Mouse (Mus musculus): Measurements from ENCODE around the gene Abcc8. TPM values are rescaled to one million over a fixed set of nuclear protein-coding genes. Genes with fewer than 3 reads are reported as not detected.

The Abcc8 gene
- polyA plus RNA-seq, 1 experiment, result 0.34 TPM

DNA sequence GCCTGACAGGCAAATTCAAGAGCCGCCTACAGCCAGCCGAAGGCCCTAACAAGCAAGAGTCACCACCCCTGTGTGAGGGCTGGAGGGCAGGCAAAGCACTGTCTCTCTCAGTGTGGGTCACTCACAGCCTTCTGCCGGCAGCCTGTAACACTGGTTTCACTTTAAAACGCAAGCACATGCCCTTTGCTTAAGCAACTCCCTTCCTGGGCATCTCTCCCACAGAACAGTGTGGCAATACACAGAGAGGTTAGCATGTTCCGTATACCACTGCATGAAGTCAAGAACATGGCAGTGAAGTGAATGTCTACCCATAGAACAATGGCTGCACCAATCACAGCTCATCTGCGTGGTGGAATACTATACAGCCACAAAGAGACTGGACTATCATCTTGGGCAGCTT is 11.4 kb downstream of the Abcc8 start:
- Histone ChIP-seq H3K36me3 (ENCODE audit: control insufficient read depth, insufficient read depth) (no peaks in the 10 kb centered on the region), H3K27me3 (ENCODE audit: control insufficient read depth, insufficient read depth, insufficient read length) (peaks cover 42% of the 10 kb centered on the region), H3K79me2 (ENCODE audit: control insufficient read depth, insufficient read depth) (no peaks in the 10 kb centered on the region), H3ac (ENCODE audit: control insufficient read depth, insufficient read length) (no peak overlapping the region), H3K4me2 (ENCODE audit: low read depth) (no peak overlapping the region), H3K4me3 (no peak overlapping the region)
- no peak for TF ChIP-seq REST (IDR thresholded peaks at IDR 0.05; ENCODE audit: insufficient read depth, insufficient read length)
- TF ChIP-seq MYOG (IDR thresholded peaks at IDR 0.05; ENCODE audit: control insufficient read depth in 1 of 3, insufficient read depth in 1 of 3, insufficient read length in 2 of 3, low read depth in 2 of 3), result no peak
- no peak for TF ChIP-seq MYOD1 (IDR thresholded peaks at IDR 0.05; ENCODE audit: control insufficient read depth in 1 of 3, insufficient read length in 2 of 3, low read depth in 2 of 3)
- TF ChIP-seq E2F4 (IDR thresholded peaks at IDR 0.05; ENCODE audit: insufficient read depth), result no peak
- no peak for TF ChIP-seq SRF (IDR thresholded peaks at IDR 0.05; ENCODE audit: control insufficient read depth, insufficient read length, low read depth)
- TF ChIP-seq TCF12 (IDR thresholded peaks at IDR 0.05; ENCODE audit: insufficient read depth, poor library complexity, severe bottlenecking), result no peak
- no peak for TF ChIP-seq TCF3 (IDR thresholded peaks at IDR 0.05; ENCODE audit: insufficient read length, low read depth)
- no peak for TF ChIP-seq USF1 (IDR thresholded peaks at IDR 0.05; ENCODE audit: low read depth)
- TF ChIP-seq MAX (IDR thresholded peaks at IDR 0.05; ENCODE audit: low read depth), result no peak
- no peak for TF ChIP-seq CEBPB (IDR thresholded peaks at IDR 0.05; ENCODE audit: insufficient read depth, poor library complexity, severe bottlenecking)
- TF ChIP-seq POLR2A (IDR thresholded peaks at IDR 0.05; ENCODE audit: insufficient read length, low read depth), result no peak
- no peak for TF ChIP-seq POLR2AphosphoS2 (IDR thresholded peaks at IDR 0.05; ENCODE audit: insufficient read length, low read depth)

DNA sequence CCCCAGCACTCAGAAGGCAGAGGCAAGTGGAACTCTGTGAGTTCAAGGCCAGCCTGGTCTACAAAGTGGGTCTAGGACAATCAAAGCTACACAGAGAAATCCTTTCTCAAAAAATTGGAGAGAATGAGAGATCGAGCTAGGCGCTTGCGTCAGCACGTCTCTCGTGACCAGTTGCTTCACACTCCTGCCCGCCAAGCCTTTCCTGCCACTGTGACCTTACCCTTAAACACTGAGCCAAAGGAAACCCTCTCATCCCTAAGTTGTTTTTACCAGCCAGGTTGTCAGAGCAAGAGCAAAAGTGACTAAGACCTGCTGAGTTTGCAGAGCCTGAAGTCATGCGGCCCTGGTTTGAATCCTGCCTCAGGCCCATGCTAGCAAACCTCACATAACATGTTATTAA is 11.9 kb downstream of the Abcc8 start:
- H3K79me2 ChIP-seq (ENCODE audit: control insufficient read depth, insufficient read depth), result no peaks in the 10 kb centered on the region
- no peak overlapping the region for H3K4me3 ChIP-seq
- H3K4me2 ChIP-seq (ENCODE audit: low read depth), result no peak overlapping the region
- no peak overlapping the region for H3ac ChIP-seq (ENCODE audit: control insufficient read depth, insufficient read length)
- H3K27me3 ChIP-seq (ENCODE audit: control insufficient read depth, insufficient read depth, insufficient read length), result peaks cover 42% of the 10 kb centered on the region
- no peak for TF ChIP-seq TCF12 (IDR thresholded peaks at IDR 0.05; ENCODE audit: insufficient read depth, poor library complexity, severe bottlenecking)
- no peak for TF ChIP-seq SRF (IDR thresholded peaks at IDR 0.05; ENCODE audit: control insufficient read depth, insufficient read length, low read depth)
- TF ChIP-seq MYOG (IDR thresholded peaks at IDR 0.05; ENCODE audit: control insufficient read depth in 1 of 3, insufficient read depth in 1 of 3, insufficient read length in 2 of 3, low read depth in 2 of 3), result no peak
- no peak for TF ChIP-seq CEBPB (IDR thresholded peaks at IDR 0.05; ENCODE audit: insufficient read depth, poor library complexity, severe bottlenecking)
- no peak for TF ChIP-seq TCF3 (IDR thresholded peaks at IDR 0.05; ENCODE audit: insufficient read length, low read depth)
- TF ChIP-seq E2F4 (IDR thresholded peaks at IDR 0.05; ENCODE audit: insufficient read depth), result no peak
- no peak for TF ChIP-seq MYOD1 (IDR thresholded peaks at IDR 0.05; ENCODE audit: control insufficient read depth in 1 of 3, insufficient read length in 2 of 3, low read depth in 2 of 3)
- no peak for TF ChIP-seq POLR2A (IDR thresholded peaks at IDR 0.05; ENCODE audit: insufficient read length, low read depth)
- no peak for TF ChIP-seq MAX (IDR thresholded peaks at IDR 0.05; ENCODE audit: low read depth)
- no peak for TF ChIP-seq USF1 (IDR thresholded peaks at IDR 0.05; ENCODE audit: low read depth)
- H3K36me3 ChIP-seq (ENCODE audit: control insufficient read depth, insufficient read depth), result no peaks in the 10 kb centered on the region

DNA sequence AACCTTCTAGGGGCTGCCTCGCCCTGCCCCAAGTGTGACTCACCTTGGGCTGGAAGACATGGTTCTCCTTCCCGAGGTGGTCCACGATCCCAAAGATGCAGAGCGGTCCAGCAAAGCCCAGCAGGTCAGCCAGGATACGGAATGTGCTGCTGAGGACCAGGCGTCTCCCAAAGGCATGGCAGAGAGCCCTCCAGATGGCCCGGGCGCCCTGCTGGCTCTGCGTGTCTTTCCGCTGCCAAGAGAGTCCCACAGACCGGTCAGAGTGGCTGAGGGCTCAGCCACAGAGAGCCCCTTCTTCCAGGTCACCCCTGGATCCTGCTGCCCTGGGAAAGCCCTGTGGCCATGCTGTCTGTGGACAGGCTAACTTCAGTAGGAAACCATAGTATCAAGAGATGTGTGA is 14.0 kb downstream of the Abcc8 start:
- no peak overlapping the region for H3ac ChIP-seq (ENCODE audit: control insufficient read depth, insufficient read length)
- no peak overlapping the region for H3K4me2 ChIP-seq (ENCODE audit: low read depth)
- H3K36me3 ChIP-seq (ENCODE audit: control insufficient read depth, insufficient read depth), result no peaks in the 10 kb centered on the region
- H3K4me3 ChIP-seq, result no peak overlapping the region
- no peak for TF ChIP-seq POLR2AphosphoS2 (IDR thresholded peaks at IDR 0.05; ENCODE audit: insufficient read length, low read depth)
- no peak for TF ChIP-seq POLR2A (IDR thresholded peaks at IDR 0.05; ENCODE audit: insufficient read length, low read depth)
- H3K27me3 ChIP-seq (ENCODE audit: control insufficient read depth, insufficient read depth, insufficient read length), result peaks cover 47% of the 10 kb centered on the region
- H3K79me2 ChIP-seq (ENCODE audit: control insufficient read depth, insufficient read depth), result no peaks in the 10 kb centered on the region

DNA sequence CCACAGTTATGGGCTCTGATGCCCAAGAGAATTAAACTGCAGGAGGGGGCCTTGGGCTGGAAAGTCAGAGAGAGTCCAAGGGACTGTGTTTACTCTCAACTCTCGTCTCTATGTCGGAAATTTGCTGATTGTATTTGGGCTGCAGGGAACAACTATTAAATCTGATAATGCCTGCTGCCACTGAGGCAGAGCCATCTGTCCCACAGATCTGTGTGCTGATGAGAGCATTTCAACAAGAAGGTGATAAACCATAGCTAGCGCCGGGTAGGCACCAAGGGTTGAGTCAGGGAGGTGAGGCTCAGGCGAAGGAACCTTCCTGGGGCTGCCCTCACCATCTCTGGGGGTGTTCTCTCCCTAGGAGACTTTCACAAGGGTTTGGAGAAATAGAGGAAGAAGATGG is 17.1 kb downstream of the Abcc8 start:
- H3K27me3 ChIP-seq (ENCODE audit: control insufficient read depth, insufficient read depth, insufficient read length), result peaks cover 65% of the 10 kb centered on the region
- H3K79me2 ChIP-seq (ENCODE audit: control insufficient read depth, insufficient read depth), result no peaks in the 10 kb centered on the region
- H3ac ChIP-seq (ENCODE audit: control insufficient read depth, insufficient read length), result no peak overlapping the region
- TF ChIP-seq MAX (IDR thresholded peaks at IDR 0.05; ENCODE audit: low read depth), result no peak
- no peak for TF ChIP-seq TCF3 (IDR thresholded peaks at IDR 0.05; ENCODE audit: insufficient read length, low read depth)
- TF ChIP-seq SRF (IDR thresholded peaks at IDR 0.05; ENCODE audit: control insufficient read depth, insufficient read length, low read depth), result no peak
- TF ChIP-seq TCF12 (IDR thresholded peaks at IDR 0.05; ENCODE audit: insufficient read depth, poor library complexity, severe bottlenecking), result no peak
- no peak for TF ChIP-seq REST (IDR thresholded peaks at IDR 0.05; ENCODE audit: insufficient read depth, insufficient read length)
- TF ChIP-seq MYOD1 (IDR thresholded peaks at IDR 0.05; ENCODE audit: control insufficient read depth in 1 of 3, insufficient read length in 2 of 3, low read depth in 2 of 3), result no peak
- TF ChIP-seq POLR2A (IDR thresholded peaks at IDR 0.05; ENCODE audit: insufficient read length, low read depth), result no peak
- no peak for TF ChIP-seq CEBPB (IDR thresholded peaks at IDR 0.05; ENCODE audit: insufficient read depth, poor library complexity, severe bottlenecking)
- no peak for TF ChIP-seq POLR2AphosphoS2 (IDR thresholded peaks at IDR 0.05; ENCODE audit: insufficient read length, low read depth)
- no peak overlapping the region for H3K4me3 ChIP-seq
- H3K36me3 ChIP-seq (ENCODE audit: control insufficient read depth, insufficient read depth), result no peaks in the 10 kb centered on the region
- no peak overlapping the region for H3K4me2 ChIP-seq (ENCODE audit: low read depth)

DNA sequence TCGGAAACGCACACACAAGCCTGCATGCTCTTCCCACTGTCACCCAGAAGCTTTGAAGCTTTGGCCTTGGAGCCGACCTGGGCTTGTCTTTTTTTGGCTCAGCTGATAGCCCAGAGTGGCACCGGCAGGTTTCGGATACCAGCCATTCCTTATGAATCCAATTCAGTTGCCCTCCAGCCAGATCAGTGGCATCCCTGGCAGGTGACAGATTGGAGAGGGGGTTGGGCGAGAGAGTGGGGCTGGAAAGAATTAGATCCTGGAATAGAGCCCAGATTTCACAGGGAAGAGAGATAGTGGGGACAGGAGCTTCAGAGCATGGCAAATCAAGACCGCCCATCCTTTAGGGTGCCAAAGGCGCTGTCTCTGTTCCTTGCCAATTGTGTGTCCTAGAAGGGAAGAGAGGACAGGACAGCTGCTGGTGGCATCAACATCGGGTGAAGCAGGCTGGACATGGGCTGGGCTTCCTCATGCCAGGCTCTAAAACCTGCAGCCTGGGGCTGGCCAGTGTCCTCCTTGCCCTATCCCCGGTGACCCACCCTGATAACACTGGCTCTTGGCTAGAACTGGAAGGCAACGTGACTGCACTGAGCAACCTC is 17.6 kb downstream of the Abcc8 start:
- H3ac ChIP-seq (ENCODE audit: control insufficient read depth, insufficient read length), result no peak overlapping the region
- H3K4me2 ChIP-seq (ENCODE audit: low read depth), result no peak overlapping the region
- H3K79me2 ChIP-seq (ENCODE audit: control insufficient read depth, insufficient read depth), result no peaks in the 10 kb centered on the region
- no peaks in the 10 kb centered on the region for H3K36me3 ChIP-seq (ENCODE audit: control insufficient read depth, insufficient read depth)
- TF ChIP-seq MYOD1 (IDR thresholded peaks at IDR 0.05; ENCODE audit: control insufficient read depth in 1 of 3, insufficient read length in 2 of 3, low read depth in 2 of 3), result no peak
- TF ChIP-seq REST (IDR thresholded peaks at IDR 0.05; ENCODE audit: insufficient read depth, insufficient read length), result no peak
- no peak for TF ChIP-seq MYOG (IDR thresholded peaks at IDR 0.05; ENCODE audit: control insufficient read depth in 1 of 3, insufficient read depth in 1 of 3, insufficient read length in 2 of 3, low read depth in 2 of 3)
- TF ChIP-seq MAX (IDR thresholded peaks at IDR 0.05; ENCODE audit: low read depth), result no peak
- TF ChIP-seq TCF3 (IDR thresholded peaks at IDR 0.05; ENCODE audit: insufficient read length, low read depth), result no peak
- no peak for TF ChIP-seq POLR2A (IDR thresholded peaks at IDR 0.05; ENCODE audit: insufficient read length, low read depth)
- TF ChIP-seq SRF (IDR thresholded peaks at IDR 0.05; ENCODE audit: control insufficient read depth, insufficient read length, low read depth), result no peak
- no peak for TF ChIP-seq USF1 (IDR thresholded peaks at IDR 0.05; ENCODE audit: low read depth)
- no peak for TF ChIP-seq POLR2AphosphoS2 (IDR thresholded peaks at IDR 0.05; ENCODE audit: insufficient read length, low read depth)
- TF ChIP-seq E2F4 (IDR thresholded peaks at IDR 0.05; ENCODE audit: insufficient read depth), result no peak
- TF ChIP-seq CEBPB (IDR thresholded peaks at IDR 0.05; ENCODE audit: insufficient read depth, poor library complexity, severe bottlenecking), result no peak
- no peak for TF ChIP-seq TCF12 (IDR thresholded peaks at IDR 0.05; ENCODE audit: insufficient read depth, poor library complexity, severe bottlenecking)
- peaks cover 70% of the 10 kb centered on the region for H3K27me3 ChIP-seq (ENCODE audit: control insufficient read depth, insufficient read depth, insufficient read length)
- H3K4me3 ChIP-seq, result no peak overlapping the region
